Mouse (Mus musculus) yolk sac, embryonic 10.5 days (tissue): ENCODE measurements around the gene Ruvbl2.
"Not testable (repeated sequence)": the region's sequence is repeated elsewhere in the genome, so short reads cannot be mapped to it uniquely, and the experiment has no call there.

Experiments
- DNase-seq: peaks from one replicate; pipeline ENCODE4 v3.0.0-alpha.2; 2017; ENCODE audit warnings: low spot score

Ruvbl2 gene

DNA sequence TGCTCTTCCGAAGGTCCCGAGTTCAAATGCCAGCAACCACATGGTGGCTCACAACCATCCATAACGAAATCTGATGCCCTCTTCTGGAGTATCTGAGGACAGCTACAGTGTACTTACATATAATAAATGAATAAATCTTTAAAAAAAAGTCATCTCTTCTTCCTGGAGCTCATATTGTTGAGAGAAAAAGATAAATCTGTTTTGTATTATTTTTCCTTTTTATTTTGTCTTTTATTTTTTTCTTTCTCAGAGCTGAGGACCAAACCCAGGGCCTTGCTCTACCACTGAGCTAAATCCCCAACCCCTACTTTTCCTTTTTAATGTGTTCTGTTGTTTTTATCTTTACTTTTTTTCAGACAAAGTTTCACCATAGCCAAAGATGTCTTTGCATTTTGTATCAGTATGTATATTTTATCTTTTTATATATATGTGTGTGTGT, 41.5 kb downstream of the Ruvbl2 start:
- not testable (repeated sequence) for DNase-seq

DNA sequence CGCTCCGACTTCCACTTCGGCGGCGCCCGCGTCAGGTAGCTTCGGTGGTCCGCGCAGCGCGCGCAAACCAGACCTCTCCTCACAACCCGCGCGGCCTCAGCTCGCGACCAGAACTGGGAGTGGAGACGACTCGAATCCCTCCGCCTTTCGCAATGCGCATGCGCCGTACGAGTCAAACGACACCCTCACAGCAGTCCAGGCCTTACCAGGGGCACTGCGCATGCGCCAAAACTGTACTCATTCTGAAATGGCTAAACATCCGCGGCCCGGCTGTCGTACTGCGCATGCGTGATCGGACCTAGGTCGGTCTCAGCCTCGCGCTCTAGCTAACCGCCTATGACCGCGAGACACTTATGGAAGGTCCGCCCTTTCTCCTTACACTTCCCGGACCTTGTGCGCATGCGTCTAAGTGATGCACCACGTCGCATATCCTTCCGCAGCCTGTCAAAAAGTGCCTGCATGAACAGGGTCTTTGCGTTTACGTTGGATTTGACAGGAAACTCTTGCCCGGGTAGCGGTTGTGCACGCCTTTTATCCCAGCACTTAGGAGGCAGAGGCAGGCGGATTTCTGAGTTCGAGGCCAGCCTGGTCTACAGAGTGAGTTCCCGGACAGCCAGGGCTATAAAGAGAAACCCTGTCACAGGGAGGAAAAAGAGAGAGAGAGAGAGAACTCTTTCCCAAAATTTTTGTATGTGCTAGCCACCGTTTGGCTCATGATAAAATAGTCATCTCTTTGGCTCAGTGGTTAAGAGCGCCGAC, 42.1 kb downstream of the Ruvbl2 start, which contains the start of gene Snrnp70:
TSS of gene Snrnp70 (minus strand) at position 165 of the 759 bp plus-strand sequence.
- DNase-seq = peak; percentile 100

DNA sequence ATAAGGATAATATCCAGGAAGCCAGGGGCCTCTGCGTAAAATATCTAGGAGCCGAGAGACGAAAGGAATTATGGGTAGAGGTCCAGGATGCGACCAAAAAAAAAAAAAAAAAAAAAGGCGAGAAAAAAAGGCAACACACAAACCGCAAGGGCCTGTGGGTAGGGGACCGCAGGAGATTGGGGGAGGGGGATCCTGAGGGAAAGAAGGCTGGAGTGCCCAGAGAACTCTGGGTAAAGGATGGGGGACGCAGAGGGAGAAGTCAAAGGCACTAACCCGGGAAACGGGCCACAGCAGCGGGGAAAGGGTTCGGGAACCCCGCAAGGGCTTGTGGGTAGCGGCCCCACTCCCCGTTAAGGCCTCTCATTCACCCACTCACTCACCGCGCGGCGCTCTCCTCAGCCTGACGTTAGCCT, 42.8 kb downstream of the Ruvbl2 start:
- no peak for DNase-seq

DNA sequence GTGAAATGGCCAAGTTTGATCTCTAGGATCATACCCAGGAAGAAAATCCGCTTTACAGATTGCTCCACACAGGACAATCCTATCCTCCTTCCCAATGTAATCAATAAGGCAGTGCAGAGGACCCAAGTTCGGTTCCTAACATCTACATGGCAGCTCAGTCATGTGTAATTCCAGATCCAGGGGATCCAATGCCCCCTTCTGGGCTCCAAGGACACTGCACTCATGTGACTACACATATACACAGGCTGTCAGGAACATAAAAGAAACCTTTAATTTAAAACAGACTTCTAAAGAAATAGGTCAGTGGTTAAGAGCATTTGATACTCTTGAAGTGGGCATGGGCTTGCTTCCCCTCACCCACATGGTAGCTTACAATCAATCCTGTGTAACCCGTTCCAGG, 51.8 kb downstream of the Ruvbl2 start:
- DNase-seq = no peak

DNA sequence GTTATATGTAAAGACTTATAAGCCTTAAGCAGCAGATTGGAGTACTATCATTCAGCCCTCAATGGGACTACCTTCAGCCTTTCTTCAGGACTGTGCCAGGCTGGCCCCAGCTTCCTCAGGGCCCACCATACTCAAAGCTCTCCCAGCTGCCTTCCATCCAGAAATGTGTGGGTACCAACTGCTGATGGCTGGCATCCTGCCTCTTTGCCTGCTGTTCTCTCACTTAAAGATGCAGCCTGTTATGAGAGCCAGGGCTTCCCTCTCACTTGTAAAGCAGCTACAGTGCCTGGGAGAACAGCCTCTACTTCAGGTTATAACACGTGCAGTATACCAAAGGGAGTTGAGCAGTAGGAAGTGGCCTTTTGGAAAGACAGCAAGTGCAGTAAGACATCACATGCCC, 61.8 kb downstream of the Ruvbl2 start:
- DNase-seq = no peak

DNA sequence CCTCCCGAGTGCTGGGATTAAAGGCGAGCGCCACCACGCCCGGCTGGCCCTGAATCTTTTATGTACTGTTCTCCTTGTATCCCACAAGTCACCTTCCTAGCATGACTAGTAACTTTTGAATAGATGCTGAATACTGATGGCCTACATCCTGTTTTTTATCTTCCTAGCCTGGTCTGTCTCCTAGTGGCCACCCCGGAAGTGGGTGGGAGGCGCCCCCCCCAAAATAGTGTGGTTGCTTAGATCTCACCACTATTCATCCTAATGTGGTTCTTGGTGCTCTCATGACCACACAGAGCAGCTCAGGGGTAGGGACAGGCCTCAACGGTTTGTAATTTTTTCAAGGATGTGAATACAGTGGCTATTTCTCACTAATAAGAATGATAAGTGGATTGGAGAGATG, 63.3 kb downstream of the Ruvbl2 start:
- DNase-seq = no peak

DNA sequence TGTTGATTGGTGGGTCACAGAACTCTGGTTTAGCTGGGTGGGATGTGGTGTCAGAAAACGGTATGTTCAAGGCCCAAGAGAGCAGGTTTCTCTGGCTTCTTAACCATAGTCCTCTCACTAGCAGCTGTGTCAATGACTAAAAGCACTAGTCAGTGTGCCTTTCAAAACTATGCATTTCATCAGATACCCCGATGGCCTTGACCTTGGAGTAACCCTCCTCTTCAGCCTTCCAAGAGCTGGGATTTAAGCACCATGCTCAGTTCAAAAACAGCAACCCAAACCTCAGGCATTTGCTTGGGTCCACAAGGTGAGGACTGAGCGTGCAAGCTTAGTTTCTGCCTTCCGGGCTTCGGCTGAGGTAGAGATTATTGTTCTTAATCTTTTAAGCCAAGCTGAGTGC, 65.5 kb downstream of the Ruvbl2 start:
- DNase-seq = no peak
